Mouse (Mus musculus): ENCODE measurements at regions not wholly inside any gene's neighbourhood (a gene's known extent, or its start where the extent isn't known, plus 50 kb on each side); places are given as distances from the start of the nearest gene placed in this dataset.

DNA sequence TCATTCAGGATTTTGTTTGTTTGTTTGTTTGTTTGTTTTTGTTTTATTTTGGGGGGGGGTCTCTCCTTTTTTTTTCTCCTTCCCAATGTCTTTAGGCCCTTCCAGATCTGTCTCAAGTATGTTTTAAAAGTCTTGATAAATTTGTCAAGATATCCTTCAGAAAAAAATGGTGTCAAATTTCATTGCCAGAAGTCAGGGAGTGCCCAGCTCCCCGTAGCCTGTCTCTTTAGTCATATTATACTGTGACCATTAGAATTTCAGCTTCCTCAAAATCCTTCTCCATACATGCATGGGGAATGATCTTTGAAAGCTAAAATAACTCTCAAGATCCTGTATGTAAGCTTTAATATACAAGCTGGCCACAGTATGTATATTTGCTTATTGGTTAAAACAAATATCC is 134.3 kb upstream of the Lpp start:
- DNase-seq (ENCODE audit: low read depth, low spot score) = no peak

DNA sequence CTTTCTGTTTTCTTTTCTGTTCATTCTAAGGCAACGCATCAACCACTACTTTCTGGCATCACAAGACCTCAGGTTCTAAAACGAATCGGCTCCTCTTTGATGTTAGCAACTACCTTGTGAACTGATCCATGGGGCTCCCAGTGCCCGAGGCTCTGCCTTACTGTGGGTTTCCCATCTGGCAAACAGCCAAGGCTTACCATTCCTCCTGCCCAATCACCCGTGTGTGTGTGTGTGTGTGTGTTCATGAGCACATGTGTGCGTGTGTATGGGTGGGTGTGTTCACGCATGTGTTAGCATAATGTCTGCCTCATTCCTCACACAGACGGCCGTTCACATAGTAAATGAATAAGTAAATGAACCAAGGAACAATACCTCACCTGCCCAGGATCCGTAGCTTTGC is 138.3 kb upstream of the Lpp start:
- DNase-seq (ENCODE audit: low read depth, low spot score) = no peak

GRCm38 (mm10) chr16:24254590-24254989 is 138.7 kb upstream of the Lpp start:
- DNase-seq (ENCODE audit: low read depth, low spot score) = no peak

GRCm38 (mm10) chr16:24254143-24254542 is 139.2 kb upstream of the Lpp start:
- DNase-seq (ENCODE audit: low read depth, low spot score) = no peak

GRCm38 (mm10) chr16:24247291-24247690 is 146.0 kb upstream of the Lpp start:
- no peak for DNase-seq (ENCODE audit: low read depth, low spot score)

GRCm38 (mm10) chr16:24238075-24238555 is 155.2 kb upstream of the Lpp start:
- DNase-seq (ENCODE audit: low read depth, low spot score) = no peak

- DNase-seq (ENCODE audit: low read depth, low spot score) = no peak
Measured at GRCm38 (mm10) chr16:24237425-24237824, 155.9 kb upstream of the Lpp start.

- DNase-seq (ENCODE audit: low read depth, low spot score) = no peak
Measured at GRCm38 (mm10) chr16:24237013-24237412, 156.3 kb upstream of the Lpp start.

- peak; percentile 41 for DNase-seq (ENCODE audit: low read depth, low spot score)
Measured at GRCm38 (mm10) chr16:24236511-24236910, 156.8 kb upstream of the Lpp start.

DNA sequence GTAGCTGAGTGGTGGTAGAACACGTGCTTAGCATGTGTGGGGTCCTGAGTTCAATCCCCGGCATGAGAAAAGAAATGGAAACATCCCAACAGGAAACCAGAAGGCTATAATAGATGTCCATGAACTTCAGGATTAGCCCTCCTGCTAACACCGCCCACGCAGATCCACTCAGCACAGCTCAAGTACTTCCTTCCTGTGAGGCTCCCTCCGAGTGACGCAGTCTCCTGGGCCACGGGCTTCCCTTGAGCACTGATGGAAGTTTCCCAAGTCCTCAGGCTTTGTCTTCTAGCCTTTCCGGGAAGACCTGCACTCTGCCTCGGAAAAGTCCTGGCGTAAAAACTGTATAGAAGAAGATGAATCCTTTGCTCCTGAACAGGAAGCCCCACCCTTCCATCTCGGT is 158.5 kb upstream of the Lpp start:
- no peak for DNase-seq (ENCODE audit: low read depth, low spot score)

- DNase-seq (ENCODE audit: low read depth, low spot score) = no peak
Measured at GRCm38 (mm10) chr16:24232001-24232530, 161.2 kb upstream of the Lpp start.

DNA sequence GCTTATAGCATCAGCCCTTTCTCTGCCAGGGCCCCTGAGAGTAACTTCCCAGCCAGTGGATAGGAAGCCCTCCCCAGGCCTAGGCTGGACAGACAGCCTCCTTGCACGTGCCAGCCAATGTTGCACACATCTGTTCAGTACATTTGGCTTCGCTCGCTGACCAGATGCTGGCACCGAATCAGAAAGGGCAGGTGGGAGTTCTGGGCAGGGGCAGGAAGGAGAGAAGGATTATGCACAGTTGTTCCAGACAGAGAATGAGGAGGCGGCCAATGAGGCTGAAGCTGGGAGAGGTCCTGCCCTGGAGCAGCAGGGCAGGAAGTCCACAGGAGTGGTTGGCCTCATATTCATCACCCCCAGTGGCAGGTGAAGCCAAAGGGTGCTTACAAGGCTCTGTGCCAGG is 161.8 kb upstream of the Lpp start:
- DNase-seq (ENCODE audit: low read depth, low spot score) = no peak

- no peak for DNase-seq (ENCODE audit: low read depth, low spot score)
Measured at GRCm38 (mm10) chr16:24229002-24229607, 164.2 kb upstream of the Lpp start.

DNA sequence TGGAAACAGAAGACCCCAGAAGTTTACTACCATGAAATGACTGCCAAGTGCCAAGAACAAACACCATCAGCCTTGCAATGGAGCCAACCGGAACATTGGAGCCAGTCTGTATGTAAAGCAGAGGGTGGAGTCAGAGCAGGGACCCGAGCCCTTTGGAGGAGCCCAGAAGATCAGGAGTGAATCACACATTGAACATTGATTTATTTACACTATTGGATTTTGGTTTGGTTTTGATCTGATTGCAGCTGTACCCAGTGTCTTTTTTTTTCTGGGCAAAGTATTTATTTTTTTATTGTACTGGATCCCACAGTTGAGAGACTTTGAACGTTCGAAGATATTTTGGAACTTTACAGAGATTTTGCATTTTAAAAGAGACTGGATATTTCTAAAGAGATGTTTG is 167.4 kb upstream of the Lpp start:
- no peak for DNase-seq (ENCODE audit: low read depth, low spot score)

DNA sequence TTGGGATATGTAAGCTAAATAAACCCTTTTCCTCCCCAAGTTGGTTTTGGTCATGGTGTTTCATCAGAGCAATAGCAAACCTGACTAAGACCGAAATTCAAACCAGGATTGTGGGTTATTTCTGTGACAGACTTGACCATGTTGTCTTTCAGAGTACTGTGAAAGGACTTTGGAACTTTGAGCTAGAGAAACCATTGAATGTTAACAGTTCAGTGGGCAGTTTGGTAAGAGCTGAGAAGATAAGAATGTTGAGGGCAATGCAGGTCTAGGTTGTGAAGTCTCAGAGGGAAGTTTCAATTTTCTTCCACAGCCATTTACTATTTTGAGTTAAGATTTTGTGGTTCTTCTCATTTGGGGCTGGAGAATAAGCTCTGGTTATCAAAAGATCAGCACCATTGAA is 168.2 kb upstream of the Lpp start:
- DNase-seq (ENCODE audit: low read depth, low spot score) = no peak

DNA sequence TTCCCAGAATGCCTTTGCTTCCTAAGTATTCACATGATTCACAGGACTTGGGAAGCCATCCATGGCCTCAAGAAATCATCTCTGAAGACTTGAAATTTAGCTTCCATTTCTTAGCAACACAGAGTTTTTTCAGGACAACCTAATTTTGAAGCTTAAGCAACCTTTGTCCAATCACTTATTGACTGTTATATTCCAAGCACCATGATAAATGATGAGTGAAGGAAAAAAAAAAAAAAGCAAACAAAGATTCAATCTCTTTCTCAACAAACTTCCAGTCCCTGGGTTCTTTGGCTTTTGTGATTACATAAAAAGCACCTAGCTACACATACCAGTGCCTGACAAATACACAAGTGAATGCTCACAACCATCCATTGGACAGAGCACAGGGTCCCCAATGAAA is 169.4 kb upstream of the Lpp start:
- no peak for DNase-seq (ENCODE audit: low read depth, low spot score)

DNA sequence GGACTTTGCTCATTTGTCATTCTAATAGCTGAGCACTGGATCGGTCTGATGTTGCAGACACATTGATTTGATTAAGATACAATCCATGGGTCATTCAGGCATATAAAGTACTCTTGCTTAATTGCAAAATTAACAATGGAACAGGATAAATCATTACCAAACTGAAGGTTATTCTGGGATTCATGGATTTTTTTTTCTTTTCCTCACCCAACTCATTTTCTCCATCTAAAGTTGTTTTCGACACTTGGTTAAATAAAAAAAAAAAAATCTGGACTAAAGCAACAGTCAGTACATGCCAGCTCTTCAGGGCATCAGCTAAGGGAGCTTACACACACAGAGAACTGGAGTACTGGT is 169.8 kb upstream of the Lpp start:
- no peak for DNase-seq (ENCODE audit: low read depth, low spot score)

- no peak for DNase-seq (ENCODE audit: low read depth, low spot score)
Measured at GRCm38 (mm10) chr16:24222759-24223526, 170.4 kb upstream of the Lpp start.

GRCm38 (mm10) chr16:24221992-24222391 is 171.3 kb upstream of the Lpp start:
- no peak for DNase-seq (ENCODE audit: low read depth, low spot score)

DNA sequence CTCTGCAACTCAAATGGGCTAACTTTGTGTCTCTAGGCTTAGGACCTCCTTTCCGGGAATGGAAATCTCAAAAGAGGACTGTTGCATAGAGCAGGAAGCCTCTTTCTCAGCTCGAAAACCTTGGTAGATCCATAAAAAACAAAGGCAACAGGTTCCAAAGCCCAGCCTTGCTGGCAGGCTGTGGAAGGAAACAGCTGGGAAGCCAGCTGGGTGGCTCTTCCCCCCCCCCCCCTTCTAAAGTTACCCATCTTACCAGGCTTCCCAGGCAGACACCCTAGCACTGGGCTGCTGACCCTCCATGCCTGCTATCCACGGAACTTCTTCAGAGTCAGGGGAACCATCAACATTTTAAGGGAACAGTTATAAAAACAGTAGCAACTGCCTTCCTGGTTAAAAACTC is 172.7 kb upstream of the Lpp start:
- no peak for DNase-seq (ENCODE audit: low read depth, low spot score)

- no peak for DNase-seq (ENCODE audit: low read depth, low spot score)
Measured at GRCm38 (mm10) chr16:24219691-24220090, 173.6 kb upstream of the Lpp start.

DNA sequence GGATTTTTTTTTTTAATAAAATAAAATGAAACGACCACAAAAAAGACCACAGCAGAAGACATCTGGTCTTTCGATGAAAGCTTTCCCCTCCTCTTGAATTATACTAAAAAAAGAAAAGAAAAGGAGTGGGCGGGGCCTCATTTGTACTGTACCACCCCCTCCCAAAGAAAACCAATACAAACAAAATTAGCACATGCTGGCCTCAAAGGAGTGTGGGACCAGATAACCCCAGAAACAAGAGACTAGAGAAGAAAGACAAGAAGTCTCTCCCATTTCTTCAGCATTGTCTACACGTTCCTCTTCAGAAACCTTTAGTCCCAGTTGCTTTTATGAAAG is 174.5 kb upstream of the Lpp start:
- DNase-seq (ENCODE audit: low read depth, low spot score) = no peak

DNA sequence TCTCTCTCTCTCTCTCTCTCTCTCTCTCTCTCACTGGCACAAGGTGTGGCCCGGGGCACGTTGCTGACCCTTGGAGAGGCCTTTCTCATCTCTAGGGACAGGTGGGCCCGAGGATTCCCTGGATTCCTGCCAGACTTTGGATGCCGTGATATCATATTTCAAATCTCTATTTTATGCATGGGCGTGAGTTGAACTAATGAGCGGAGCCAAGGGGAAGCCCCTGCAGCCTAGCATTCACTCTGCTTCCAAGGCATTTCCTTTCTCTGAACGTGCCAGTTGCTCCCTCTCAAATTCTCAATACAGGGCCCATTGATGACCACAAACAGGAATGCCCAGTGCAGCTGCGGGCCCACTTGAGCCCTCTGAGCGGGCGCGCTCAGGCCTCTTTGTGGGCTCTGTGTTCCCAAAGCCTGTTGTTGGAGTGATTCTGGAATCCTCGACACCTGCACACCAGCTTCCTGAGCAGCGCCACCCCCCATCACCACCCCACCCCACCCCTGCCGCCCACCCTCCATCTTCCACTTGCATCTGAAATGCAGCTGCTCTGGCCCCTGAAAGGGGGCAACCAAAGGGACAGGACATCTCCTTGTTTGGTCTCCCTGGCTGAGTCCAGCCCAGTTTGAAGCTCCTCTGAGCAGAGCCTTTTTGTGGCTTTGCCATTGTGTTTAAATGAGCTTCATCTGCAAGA is 175.0 kb upstream of the Lpp start:
- DNase-seq (ENCODE audit: low read depth, low spot score) = no peak
